Mouse (Mus musculus) Patski (cell line): ENCODE data around the gene Fam76b. TPM values are rescaled to one million over a fixed set of nuclear protein-coding genes. Genes with fewer than 3 reads are reported as not detected.

Experiments used
- ATAC-seq: fragments of 100-300 bp; one replicate; pipeline ENCODE4 v1.8.0; 2021
- CTCF ChIA-PET: fragments of 350-600 bp; sonication (Branson Sonifier 250); formaldehyde crosslinking; loops from one replicate; lab custom pipeline; 2022; ENCODE audit warnings: inconsistent platforms; lab: Charles Lee
- POLR2A ChIA-PET: fragments of 350-600 bp; sonication (Branson Sonifier 250); formaldehyde crosslinking; loops from one replicate; lab custom pipeline; 2022; ENCODE audit warnings: antibody characterized with exemption, inconsistent platforms; lab: Charles Lee
- DNase-seq: peaks from one replicate; pipeline ENCODE4 v3.0.0-alpha.2; 2011; ENCODE audit warnings: low read depth, low spot score
- H3K27me3 ChIP-seq: fragments of 371-371 bp; one replicate; pipeline ENCODE4 v1.5.1; 2021
- CTCF ChIP-seq: fragments of 100-300 bp; IDR thresholded peaks from one replicate; pipeline ENCODE4 v1.5.1; 2021
- in situ Hi-C: fragments of 300-500 bp; cut with MboI; formaldehyde crosslinking; loops from 3 replicates; pipeline ENCODE4 v1.11.1; 2018; ENCODE audit warnings: low pct_unique_long_range_greater_than_20kb, mixed read lengths
- polyA plus RNA-seq: library from polyadenylated mRNA; unstranded; gene quantifications from one replicate; pipeline ENCODE4 v1.2.3, GENCODE M21; 2021

Gene Fam76b
- polyA plus RNA-seq, 1 experiment from 2014 or later, result 22.0 TPM

- ChIA-PET CTCF (interaction anchor here (0.7 to 3.7 kb wide), 7 partner anchors 43 to 495 kb away, joined by 3 to 15 read pairs (median 4); partner anchors contain the start of gene Sesn3), POLR2A (interaction anchor here (0.6 kb wide), 1 partner anchor 682 kb away, joined by 7 read pairs; no protein-coding TSS in a partner anchor)
- ATAC-seq, result no peak
- DNase-seq, result no peak
- no peaks in the 10 kb centered on the region for H3K27me3 ChIP-seq
- peak; percentile 42 for TF ChIP-seq CTCF
- in situ Hi-C loops, result loop anchor here (10.0 kb wide), 3 partner anchors 113 to 323 kb away; no protein-coding TSS in a partner anchor
These were observed 64.4 kb downstream of the Fam76b start for GRCm38 (mm10) chr9:13891888-13892287.

GRCm38 (mm10) chr9:13893044-13893443 is 65.5 kb downstream of the Fam76b start:
- TF ChIP-seq CTCF, result no peak
- ChIA-PET POLR2A (interaction anchor here (0.6 kb wide), 1 partner anchor 177 kb away, joined by 3 read pairs; no protein-coding TSS in a partner anchor), CTCF (interaction anchor here (1.3 to 2.9 kb wide), 4 partner anchors 44 to 449 kb away, joined by 3 to 10 read pairs (median 6); no protein-coding TSS in a partner anchor)
- no peaks in the 10 kb centered on the region for H3K27me3 ChIP-seq
- no peak for DNase-seq
- no peak for ATAC-seq
- in situ Hi-C loops, result loop anchor here (10.0 kb wide), 3 partner anchors 112 to 322 kb away; no protein-coding TSS in a partner anchor

- DNase-seq (no peak), ATAC-seq (peak; percentile 58)
- CTCF ChIA-PET, result interaction anchor here (1.1 to 2.9 kb wide), 3 partner anchors 382 to 447 kb away, joined by 3 to 10 read pairs (median 4); no protein-coding TSS in a partner anchor
- POLR2A ChIA-PET, result no interaction called here
- TF ChIP-seq CTCF, result no peak
- in situ Hi-C loops, result loop anchor here (10.0 kb wide), 3 partner anchors 110 to 320 kb away; no protein-coding TSS in a partner anchor
- H3K27me3 ChIP-seq, result no peaks in the 10 kb centered on the region
These were observed 67.0 kb downstream of the Fam76b start for GRCm38 (mm10) chr9:13894491-13894890.

- DNase-seq (no peak), ATAC-seq (no peak)
- TF ChIP-seq CTCF, result no peak
- H3K27me3 ChIP-seq, result no peaks in the 10 kb centered on the region
- ChIA-PET POLR2A (interaction anchor here (0.7 kb wide), 1 partner anchor 157 kb away, joined by 8 read pairs; no protein-coding TSS in a partner anchor), CTCF (interaction anchor here (1.1 to 2.9 kb wide), 2 partner anchors 381 to 410 kb away, joined by 3 to 10 read pairs; no protein-coding TSS in a partner anchor)
- in situ Hi-C loops, result loop anchor here (5.0 to 10.0 kb wide), 4 partner anchors 72 to 320 kb away; no protein-coding TSS in a partner anchor
These were observed 67.4 kb downstream of the Fam76b start for GRCm38 (mm10) chr9:13894936-13895335.

GRCm38 (mm10) chr9:13896055-13896454 is 68.5 kb downstream of the Fam76b start:
- no peak for TF ChIP-seq CTCF
- POLR2A ChIA-PET, result no interaction called here
- no peak for DNase-seq
- in situ Hi-C loops, result loop anchor here (5.0 to 10.0 kb wide), 4 partner anchors 71 to 319 kb away; no protein-coding TSS in a partner anchor
- H3K27me3 ChIP-seq, result no peaks in the 10 kb centered on the region
- ATAC-seq, result no peak
- CTCF ChIA-PET, result no interaction called here

- no peak for TF ChIP-seq CTCF
- no peaks in the 10 kb centered on the region for H3K27me3 ChIP-seq
- CTCF ChIA-PET, result no interaction called here
- POLR2A ChIA-PET, result no interaction called here
- ATAC-seq (no peak), DNase-seq (no peak)
- in situ Hi-C loops, result loop anchor here (5.0 to 10.0 kb wide), 4 partner anchors 69 to 316 kb away; no protein-coding TSS in a partner anchor
These were observed 71.2 kb downstream of the Fam76b start for GRCm38 (mm10) chr9:13898510-13899305.

- ChIA-PET CTCF (no interaction called here), POLR2A (no interaction called here)
- TF ChIP-seq CTCF, result no peak
- in situ Hi-C loops, result no loop called here
- DNase-seq (no peak), ATAC-seq (no peak)
- no peaks in the 10 kb centered on the region for H3K27me3 ChIP-seq
These were observed 74.5 kb downstream of the Fam76b start for GRCm38 (mm10) chr9:13902030-13902429.

- in situ Hi-C loops, result no loop called here
- DNase-seq (no peak), ATAC-seq (no peak)
- POLR2A ChIA-PET, result no interaction called here
- no peak for TF ChIP-seq CTCF
- H3K27me3 ChIP-seq, result no peaks in the 10 kb centered on the region
- CTCF ChIA-PET, result interaction anchor here (1.7 kb wide), 1 partner anchor 15 kb away, joined by 3 read pairs; no protein-coding TSS in a partner anchor
These were observed 76.7 kb downstream of the Fam76b start for GRCm38 (mm10) chr9:13904091-13904779.

Other genes starting within 250 kb of the Fam76b start
- gene Mtmr2, start 79.3 kb upstream of the Fam76b start, polyA plus RNA-seq, result 68.0 TPM
- gene Cep57, start 609 bp upstream of the Fam76b start, polyA plus RNA-seq, result 44.0 TPM